Mouse (Mus musculus) lung, postnatal 0 days (tissue): ENCODE measurements around the gene Fryl. TPM values are rescaled to one million over a fixed set of nuclear protein-coding genes. Genes with fewer than 3 reads are reported as not detected.

ENCODE experiments used
- ATAC-seq: fragments of 200-750 bp; cut with Nextera tagmentation; 2 replicates; pipeline ENCODE4 v1.8.0; 2017; ENCODE audit warnings: moderate library complexity
- DNase-seq: peaks from one replicate; pipeline ENCODE4 v3.0.0-alpha.2; 2016; ENCODE audit warnings: low spot score
- H3K27ac ChIP-seq: fragments of 300-500 bp; sonication (generic); 2 replicates; pipeline ENCODE4 v1.5.1; 2014; ENCODE audit warnings: antibody characterized with exemption, mild to moderate bottlenecking, low read length, mixed read lengths
- H3K27me3 ChIP-seq: fragments of 300-500 bp; sonication (generic); replicated peaks from 2 replicates; pipeline ENCODE4 v1.6.1; 2014; ENCODE audit warnings: low read length, mixed read lengths; ENCODE audit not compliant: insufficient read depth
- H3K36me3 ChIP-seq: fragments of 300-500 bp; sonication (generic); 2 replicates; pipeline ENCODE4 v1.6.1; 2014; ENCODE audit warnings: low read length, mixed read lengths; ENCODE audit not compliant: insufficient read depth
- H3K4me1 ChIP-seq: fragments of 300-500 bp; sonication (generic); 2 replicates; pipeline ENCODE4 v1.6.1; 2014; ENCODE audit warnings: antibody characterized with exemption, low read depth, low read length, mixed read lengths; ENCODE audit not compliant: insufficient read depth
- H3K4me2 ChIP-seq: fragments of 300-500 bp; sonication (generic); replicated peaks from 2 replicates; pipeline ENCODE4 v1.6.1; 2014; ENCODE audit warnings: low read depth, mild to moderate bottlenecking, low read length, moderate library complexity, mixed read lengths
- H3K4me3 ChIP-seq: fragments of 300-500 bp; sonication (generic); 2 replicates; pipeline ENCODE4 v1.5.1; 2014; ENCODE audit warnings: low read depth, low read length
- H3K9ac ChIP-seq: fragments of 300-500 bp; sonication (generic); replicated peaks from 2 replicates; pipeline ENCODE4 v1.6.1; 2014; ENCODE audit warnings: low read depth, mild to moderate bottlenecking
- H3K9me3 ChIP-seq: fragments of 300-500 bp; sonication (generic); 2 replicates; pipeline ENCODE4 v1.6.1; 2016; ENCODE audit warnings: low read length, mixed read lengths
- CTCF ChIP-seq: IDR thresholded peaks from 2 replicates; pipeline ENCODE4 v1.5.1; 2016; ENCODE audit warnings: antibody characterized with exemption, mild to moderate bottlenecking
- EP300 ChIP-seq: IDR thresholded peaks from 2 replicates; pipeline ENCODE4 v1.6.1; 2016; ENCODE audit warnings: antibody characterized with exemption, mild to moderate bottlenecking, control low read depth
- WGBS: fragments of 180-500 bp; shearing (Covaris S2); extraction: QIAGEN DNeasy Blood & Tissue Kit; methylation state at CpG from one replicate; pipeline ENCODE4 v1.1.7; 2014; 5-methylcytosine and 5-hydroxymethylcytosine counted together
- polyA plus RNA-seq: library from polyadenylated mRNA; unstranded; fragments of >200 nt; fragmentation: Nextera tagmentation; extraction: Ambion mirVana; gene quantifications from 2 replicates; pipeline ENCODE4 v1.2.1, GENCODE M21; 2015

The Fryl gene
- polyA plus RNA-seq, 1 experiment from 2014 or later: 20.9 TPM

DNA sequence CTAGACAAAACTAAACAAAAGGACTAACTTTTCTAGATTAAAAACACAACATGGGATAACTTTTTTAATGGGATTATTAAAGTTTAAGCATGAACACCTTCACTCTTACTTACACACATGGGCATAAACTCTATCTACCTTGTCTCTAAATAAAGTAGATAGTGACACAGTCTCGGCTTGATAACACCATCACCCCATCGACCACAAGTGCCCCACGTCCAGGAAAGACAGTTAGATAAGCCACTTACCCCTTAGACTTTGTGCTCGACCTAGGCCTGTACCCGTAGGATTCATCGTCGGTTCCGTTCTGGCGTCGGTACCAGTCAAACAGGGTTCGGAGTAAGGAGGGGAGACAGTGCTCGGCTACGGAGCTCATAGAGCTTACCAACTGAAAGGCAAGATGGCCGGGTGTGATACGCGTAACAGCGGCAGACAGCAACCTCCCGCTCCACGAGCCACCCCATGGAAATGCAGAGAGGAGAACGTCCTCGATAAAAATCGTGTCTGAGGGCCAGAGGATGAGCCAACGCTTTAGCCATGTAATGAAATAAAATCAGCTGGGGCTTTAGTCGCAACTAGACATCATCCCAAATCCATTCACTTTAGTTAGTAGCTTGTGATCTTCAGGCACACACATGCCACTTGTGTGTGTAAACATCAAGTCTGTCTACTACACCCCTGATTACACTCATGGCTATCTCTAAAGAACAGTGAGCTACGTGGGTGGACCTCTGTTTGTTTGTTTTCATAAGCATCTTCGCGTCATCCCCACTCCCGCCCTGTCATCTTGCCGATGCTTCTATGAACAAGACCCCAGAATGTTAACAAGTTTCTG lies 123.2 kb downstream of the Fryl start:
- no peak for ATAC-seq
- WGBS: 84% methylated on average over 29 of the region's 29 CpGs
- H3K9me3 ChIP-seq: no peaks in the 10 kb centered on the region
- no peak overlapping the region for H3K27ac ChIP-seq
- no peaks in the 10 kb centered on the region for H3K4me1 ChIP-seq
- no peak overlapping the region for H3K4me2 ChIP-seq
- H3K36me3 ChIP-seq: no peaks in the 10 kb centered on the region; the same call in 1 of the 2 replicates
- no peak for DNase-seq
- H3K27me3 ChIP-seq: no peaks in the 10 kb centered on the region
- TF ChIP-seq EP300: no peak
- no peak for TF ChIP-seq CTCF
- H3K4me3 ChIP-seq: no peak overlapping the region
- no peak overlapping the region for H3K9ac ChIP-seq

GRCm38 (mm10) chr5:73130984-73131383 lies 125.4 kb downstream of the Fryl start:
- Histone ChIP-seq H3K36me3 (no peaks in the 10 kb centered on the region; the same call in 1 of the 2 replicates), H3K27ac (no peak overlapping the region), H3K4me2 (no peak overlapping the region), H3K9ac (no peak overlapping the region), H3K9me3 (no peaks in the 10 kb centered on the region), H3K4me3 (no peak overlapping the region), H3K4me1 (no peaks in the 10 kb centered on the region), H3K27me3 (no peaks in the 10 kb centered on the region)
- ATAC-seq: no peak
- no peak for DNase-seq
- TF ChIP-seq CTCF (no peak), EP300 (no peak)
- WGBS: 81% methylated on average over 6 of the region's 6 CpGs

GRCm38 (mm10) chr5:73129871-73130270 lies 126.5 kb downstream of the Fryl start:
- no peaks in the 10 kb centered on the region for H3K27me3 ChIP-seq
- H3K27ac ChIP-seq: no peak overlapping the region
- no peak for TF ChIP-seq CTCF
- TF ChIP-seq EP300: no peak
- no peak overlapping the region for H3K4me3 ChIP-seq
- peak; percentile 60 for ATAC-seq
- H3K9ac ChIP-seq: no peak overlapping the region
- DNase-seq: peak; percentile 60
- no peaks in the 10 kb centered on the region for H3K4me1 ChIP-seq
- WGBS: 58% methylated on average over 5 of the region's 5 CpGs
- no peak overlapping the region for H3K4me2 ChIP-seq
- no peaks in the 10 kb centered on the region for H3K9me3 ChIP-seq
- H3K36me3 ChIP-seq: no peaks in the 10 kb centered on the region; the same call in 1 of the 2 replicates

DNA sequence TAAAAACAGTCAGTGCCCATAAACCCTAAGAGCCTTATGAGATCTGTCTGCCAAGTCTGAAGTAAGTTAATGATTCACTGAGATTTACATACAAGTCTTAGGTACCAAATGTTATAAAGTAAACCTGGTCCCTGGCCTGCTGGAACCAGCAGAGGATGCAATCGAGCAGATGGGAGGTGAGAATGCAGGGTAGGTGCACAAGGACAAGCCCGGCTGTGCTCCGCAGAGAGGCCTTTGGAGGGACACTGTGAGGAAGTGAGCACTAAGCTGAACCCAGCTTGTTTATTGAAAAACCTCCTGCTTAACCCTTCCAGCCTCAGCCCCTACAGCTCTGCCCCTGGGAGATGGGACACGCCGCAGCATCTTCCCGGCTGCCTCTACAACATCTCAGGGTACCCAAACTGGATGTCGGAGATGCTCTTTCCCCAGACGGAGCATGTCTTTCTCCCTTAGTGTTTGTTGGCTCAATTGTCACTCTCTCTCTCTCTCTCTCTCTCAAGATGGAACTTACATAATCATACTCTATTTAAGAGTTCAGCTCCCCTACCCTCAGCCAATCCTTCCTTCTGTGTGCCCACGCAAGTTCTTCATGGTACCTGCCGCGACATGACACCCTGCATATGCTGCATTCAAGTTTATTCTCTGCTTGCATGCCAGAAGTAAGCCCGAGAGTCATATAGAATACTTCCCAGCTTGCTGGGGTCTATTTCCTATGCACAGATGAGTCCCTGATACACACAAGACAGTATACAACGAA lies 136.3 kb downstream of the Fryl start:
- H3K27me3 ChIP-seq: no peaks in the 10 kb centered on the region
- H3K27ac ChIP-seq: no peak overlapping the region
- H3K36me3 ChIP-seq: peaks cover 9% of the 10 kb centered on the region; the same call in 1 of the 2 replicates
- ATAC-seq (no peak), DNase-seq (no peak)
- 85% methylated on average over 13 of the region's 13 CpGs for WGBS
- no peak overlapping the region for H3K4me2 ChIP-seq
- H3K4me1 ChIP-seq: no peaks in the 10 kb centered on the region
- no peaks in the 10 kb centered on the region for H3K9me3 ChIP-seq
- TF ChIP-seq EP300: no peak
- TF ChIP-seq CTCF: peak; percentile 20; the same call in 1 of the 2 replicates
- no peak overlapping the region for H3K4me3 ChIP-seq
- no peak overlapping the region for H3K9ac ChIP-seq

DNA sequence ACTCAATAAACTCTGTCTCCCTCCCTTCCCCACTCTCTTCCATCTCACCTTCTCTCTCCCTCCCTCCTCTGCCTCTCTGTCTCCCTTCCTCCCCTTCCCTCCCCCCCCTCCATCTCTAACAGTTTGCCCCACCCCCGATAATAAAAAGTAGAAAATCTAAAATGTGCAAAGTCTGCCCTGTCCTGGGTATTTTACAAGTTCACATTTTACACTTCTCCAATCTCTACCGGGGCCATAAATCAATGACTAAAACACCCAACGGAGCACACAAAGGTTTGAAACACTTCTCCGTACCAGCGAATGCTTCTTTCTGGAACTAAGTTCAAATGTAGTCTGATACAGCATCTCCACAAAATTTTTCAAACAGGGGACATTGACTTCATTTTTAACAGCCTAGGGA lies 136.9 kb downstream of the Fryl start:
- DNase-seq: no peak
- no peak for TF ChIP-seq CTCF
- no peak for TF ChIP-seq EP300
- H3K4me3 ChIP-seq: no peak overlapping the region
- H3K36me3 ChIP-seq: peaks cover 9% of the 10 kb centered on the region; the same call in 1 of the 2 replicates
- H3K9me3 ChIP-seq: no peaks in the 10 kb centered on the region
- no peaks in the 10 kb centered on the region for H3K4me1 ChIP-seq
- H3K27ac ChIP-seq: no peak overlapping the region
- no peak overlapping the region for H3K4me2 ChIP-seq
- WGBS: 88% methylated on average over 5 of the region's 5 CpGs
- no peaks in the 10 kb centered on the region for H3K27me3 ChIP-seq
- H3K9ac ChIP-seq: no peak overlapping the region
- no peak for ATAC-seq

DNA sequence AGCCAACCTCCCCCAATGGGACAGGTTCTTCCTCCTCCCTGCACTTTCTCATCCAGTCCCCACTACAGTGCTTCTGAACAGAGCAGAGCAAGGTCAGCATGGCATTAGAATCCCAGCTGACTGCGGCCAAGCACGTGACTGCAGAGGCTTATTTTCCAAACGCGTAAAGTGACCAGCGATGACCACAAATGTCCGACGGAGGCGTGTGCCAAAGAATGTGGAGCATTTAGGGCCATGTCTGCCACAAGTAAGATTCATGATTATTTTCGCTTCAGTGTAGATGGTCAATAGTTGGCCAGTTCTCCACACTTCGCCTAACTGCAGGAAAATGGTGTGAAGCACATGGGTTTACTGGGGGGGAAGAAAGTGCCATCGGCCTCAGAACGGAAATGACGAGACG lies 137.6 kb downstream of the Fryl start:
- Histone ChIP-seq H3K9ac (no peak overlapping the region), H3K4me1 (no peaks in the 10 kb centered on the region), H3K4me2 (no peak overlapping the region), H3K9me3 (no peaks in the 10 kb centered on the region), H3K27me3 (no peaks in the 10 kb centered on the region), H3K27ac (no peak overlapping the region), H3K4me3 (no peak overlapping the region), H3K36me3 (peaks cover 9% of the 10 kb centered on the region; the same call in 1 of the 2 replicates)
- 87% methylated on average over 14 of the region's 14 CpGs for WGBS
- DNase-seq: no peak
- no peak for TF ChIP-seq EP300
- no peak for TF ChIP-seq CTCF
- no peak for ATAC-seq
